Mouse (Mus musculus): ENCODE results near the gene Epb41l5.

Epb41l5 gene

DNA sequence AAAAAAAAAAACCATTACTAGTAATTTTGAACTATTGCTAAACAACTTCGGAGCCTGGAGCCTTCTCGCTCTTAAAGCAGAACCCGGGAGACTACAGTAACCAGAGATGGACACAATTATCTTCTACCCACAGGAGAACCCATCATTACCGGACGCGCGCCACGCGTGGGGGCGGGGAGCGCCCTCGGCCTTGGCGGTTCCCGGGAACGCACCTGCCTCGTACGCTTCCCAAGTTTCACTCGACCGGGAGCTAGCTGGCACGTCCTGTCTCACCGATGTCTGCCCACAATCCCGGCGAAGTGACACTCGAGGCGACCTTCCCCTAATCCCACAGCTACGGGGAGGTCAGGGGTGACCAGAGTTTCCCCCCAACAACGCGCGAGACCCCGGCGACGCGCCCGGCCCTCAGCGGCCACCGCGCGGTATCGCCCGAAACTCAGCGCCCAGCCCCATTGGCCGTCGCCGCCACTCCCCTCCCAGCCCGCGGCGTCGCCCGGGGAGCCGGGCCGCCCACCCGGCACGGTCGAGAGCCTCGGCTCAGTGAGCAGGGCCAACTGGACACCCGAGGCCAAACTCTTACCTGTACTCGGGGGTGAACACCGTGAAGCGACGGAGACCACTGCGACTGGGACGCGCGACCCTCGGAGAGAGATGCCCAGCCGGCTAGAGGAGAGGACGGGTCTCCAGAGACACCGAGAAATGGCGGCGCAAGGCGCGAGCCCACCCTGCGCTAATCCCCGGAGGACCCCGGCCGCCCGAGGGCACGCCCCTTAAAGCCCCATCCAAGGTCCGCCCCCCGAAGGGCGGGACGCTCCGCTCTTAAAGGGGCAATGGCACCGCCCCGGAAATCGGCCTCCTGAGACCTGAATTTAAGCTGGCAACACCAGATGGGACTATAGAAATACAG, at the start of gene Epb41l5:
TSS of gene Epb41l5 (minus strand) at position 796 of the 907 bp plus-strand sequence.
- peak; percentile 82 to 87 for DNase-seq (ENCODE audit: low spot score in 2 of 2)

DNA sequence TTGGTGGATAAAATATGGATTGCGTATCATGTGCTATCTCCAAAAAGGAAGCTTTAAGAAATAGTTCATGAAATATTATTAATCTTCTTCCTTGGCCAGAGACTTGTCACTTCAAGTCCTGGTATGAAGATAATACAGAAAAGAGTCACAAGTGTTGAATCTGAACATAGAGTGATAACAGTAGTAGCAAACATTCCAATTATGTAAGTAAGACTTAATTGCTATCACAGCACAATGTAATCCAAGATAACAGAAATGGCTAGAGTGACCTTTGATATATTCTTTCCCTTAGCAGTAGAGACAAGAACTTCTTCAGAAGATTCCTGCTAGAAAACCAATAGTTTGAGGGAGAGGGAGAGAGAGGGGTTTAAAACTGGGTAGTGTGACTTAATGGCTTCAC, 48.1 kb upstream of the Epb41l5 start:
- DNase-seq (ENCODE audit: low spot score in 2 of 2): no peak

DNA sequence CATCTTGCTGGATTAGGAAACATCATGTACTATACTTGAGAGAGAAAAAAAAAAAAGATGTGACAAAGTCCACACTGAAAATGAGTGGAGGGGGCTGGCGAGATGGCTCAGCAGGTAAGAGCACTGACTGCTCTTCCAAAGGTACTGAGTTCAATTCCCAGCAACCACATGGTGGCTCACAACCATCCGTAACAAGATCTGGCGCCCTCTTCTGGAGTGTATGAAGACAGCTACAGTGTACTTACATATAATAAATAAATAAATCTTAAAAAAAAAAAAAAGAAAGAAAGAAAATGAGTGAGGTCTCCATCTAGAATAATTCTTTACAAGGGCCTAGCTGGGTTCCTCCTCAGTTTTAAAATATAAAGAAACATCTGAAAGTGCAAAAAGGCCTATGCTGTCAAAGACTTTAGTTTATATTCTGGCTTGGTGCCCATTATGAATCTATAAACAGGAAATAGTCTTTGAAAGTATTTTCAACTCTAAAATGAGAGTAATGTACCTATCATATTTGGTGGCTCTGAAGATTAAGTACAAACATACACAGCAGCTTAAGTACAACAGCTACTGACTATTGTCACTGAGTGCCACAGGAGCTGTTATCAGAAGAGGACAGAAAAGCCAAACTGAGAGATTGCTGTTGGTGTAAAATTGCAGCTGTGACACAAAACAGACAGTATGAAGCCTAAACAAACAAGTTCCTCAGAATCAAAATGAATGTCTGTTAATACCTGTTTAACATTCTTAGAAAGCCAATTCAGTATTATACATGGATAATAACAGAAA, 37.2 kb upstream of the Epb41l5 start:
- DNase-seq (ENCODE audit: low spot score in 2 of 2): no peak

DNA sequence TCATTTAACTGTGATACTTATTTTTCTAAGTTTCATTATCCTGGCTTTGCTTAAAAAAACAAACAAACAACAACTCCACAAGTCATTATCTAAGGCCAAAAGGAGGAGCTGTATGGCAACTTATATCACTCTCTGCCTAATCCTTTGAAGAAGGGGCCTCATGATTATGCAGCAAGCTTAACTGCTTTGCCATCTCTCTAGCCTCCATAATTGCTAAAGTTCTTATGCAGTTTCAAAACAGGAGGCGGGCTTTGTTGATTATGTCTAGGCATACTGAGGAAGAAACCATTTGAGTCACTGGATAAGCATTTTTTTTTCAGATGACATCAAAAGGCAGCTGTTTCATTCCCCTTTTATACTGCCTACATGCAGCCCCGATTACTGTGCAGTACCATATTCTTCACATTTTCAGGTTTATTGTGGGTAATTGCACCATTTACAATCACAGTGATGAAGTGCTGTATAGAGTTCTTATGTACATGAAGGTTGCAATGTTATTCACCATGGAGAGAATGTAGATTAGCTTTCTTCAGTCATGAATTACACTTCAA, 32.9 kb upstream of the Epb41l5 start:
- DNase-seq (ENCODE audit: low spot score in 2 of 2): no peak

DNA sequence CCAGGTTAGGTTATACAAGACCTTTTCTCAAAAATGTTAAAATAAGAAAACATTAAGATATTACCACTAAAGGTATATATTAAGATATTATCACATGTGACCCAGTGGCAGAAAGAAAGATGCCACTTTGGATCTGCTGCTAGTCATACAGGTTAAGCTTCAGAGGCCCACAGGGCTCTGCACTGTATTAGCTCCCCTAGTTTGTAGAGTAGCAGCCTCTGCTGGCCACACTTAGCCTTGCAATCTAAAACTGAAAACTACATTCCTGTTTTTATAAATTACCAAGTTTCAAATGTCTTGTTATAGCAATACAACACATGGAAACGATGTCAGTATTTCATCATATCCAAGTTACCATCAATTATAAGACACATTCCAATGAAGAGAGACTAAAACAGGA, 26.2 kb upstream of the Epb41l5 start:
- DNase-seq (ENCODE audit: low spot score in 2 of 2): peak; percentile 36 to 46

DNA sequence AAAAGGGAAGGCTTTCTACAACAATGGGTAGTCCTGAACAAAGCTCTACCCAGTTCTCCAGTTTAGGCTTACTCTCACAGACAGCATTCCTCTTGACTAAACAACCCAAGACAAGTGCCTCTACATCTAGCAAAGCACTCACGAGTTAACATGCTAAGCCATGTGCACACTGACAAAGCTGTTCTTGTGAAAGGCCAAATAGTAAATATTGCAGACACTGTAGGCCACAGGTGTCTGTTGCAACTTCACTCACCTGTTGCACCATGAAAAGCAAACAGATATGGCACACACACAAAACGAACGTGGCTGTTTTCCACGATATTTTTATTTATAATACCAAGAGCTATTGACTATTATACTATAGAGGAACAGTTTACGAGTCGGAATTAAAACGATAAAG, 18.1 kb upstream of the Epb41l5 start:
- DNase-seq (ENCODE audit: low spot score in 2 of 2): no peak

DNA sequence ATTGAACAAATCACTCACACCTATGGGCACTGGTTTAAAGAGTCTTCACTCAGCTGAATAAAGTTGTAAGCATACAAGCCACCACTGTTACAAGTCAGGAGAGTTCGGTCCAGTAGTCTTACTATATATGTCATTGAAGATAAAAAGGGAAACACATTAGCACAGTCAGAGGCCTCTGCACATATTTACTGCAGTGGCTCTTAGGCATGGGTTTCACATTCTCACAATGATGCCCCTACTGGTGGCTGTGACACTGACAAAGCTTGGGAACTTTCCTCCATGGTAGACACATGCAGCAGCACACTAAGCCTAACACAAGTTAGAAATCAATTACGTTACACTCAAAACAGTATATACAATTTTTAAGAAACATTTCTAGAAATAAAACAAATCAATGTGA, 5.5 kb upstream of the Epb41l5 start:
- DNase-seq (ENCODE audit: low spot score in 2 of 2): no peak

DNA sequence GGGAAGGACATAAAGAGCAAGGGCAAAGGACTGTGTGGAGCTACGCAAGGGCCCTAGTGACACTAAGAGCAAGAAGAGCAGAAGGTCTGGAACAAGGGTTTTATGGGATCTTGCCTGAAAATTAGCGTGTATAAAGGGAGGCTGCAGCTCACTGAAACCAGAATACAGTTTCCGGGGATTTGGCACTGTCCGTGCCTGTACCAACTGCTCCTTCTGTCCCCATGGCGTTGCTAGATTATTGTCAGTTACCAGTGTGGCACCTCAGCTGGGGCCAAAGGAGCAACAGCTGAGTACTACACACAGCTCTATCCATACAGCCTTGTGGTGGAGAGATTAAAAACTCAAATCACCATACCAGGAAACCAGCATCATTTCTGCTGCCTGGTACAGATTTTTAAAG, 1.6 kb upstream of the Epb41l5 start:
- no peak for DNase-seq (ENCODE audit: low spot score in 2 of 2)

DNA sequence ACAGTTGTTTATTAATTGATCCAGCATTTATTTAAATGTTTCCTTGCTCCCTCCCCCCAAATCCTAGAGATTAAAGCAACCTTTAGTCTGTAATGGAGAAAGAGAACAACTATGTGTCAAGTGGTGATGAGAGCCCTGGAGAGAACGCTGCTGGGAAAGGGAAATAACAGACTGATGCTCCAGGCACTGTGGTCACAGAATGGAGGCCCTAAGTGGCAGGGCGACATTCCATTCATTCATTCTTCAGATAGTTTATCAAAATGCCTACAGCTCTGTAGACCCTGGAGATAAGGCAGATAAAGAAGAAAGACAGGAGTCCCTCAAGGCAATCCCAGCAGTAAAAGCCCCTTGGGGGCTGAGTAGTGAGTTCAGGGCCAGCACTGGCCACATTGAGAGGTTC, 827 bp upstream of the Epb41l5 start:
- no peak for DNase-seq (ENCODE audit: low spot score in 2 of 2)

DNA sequence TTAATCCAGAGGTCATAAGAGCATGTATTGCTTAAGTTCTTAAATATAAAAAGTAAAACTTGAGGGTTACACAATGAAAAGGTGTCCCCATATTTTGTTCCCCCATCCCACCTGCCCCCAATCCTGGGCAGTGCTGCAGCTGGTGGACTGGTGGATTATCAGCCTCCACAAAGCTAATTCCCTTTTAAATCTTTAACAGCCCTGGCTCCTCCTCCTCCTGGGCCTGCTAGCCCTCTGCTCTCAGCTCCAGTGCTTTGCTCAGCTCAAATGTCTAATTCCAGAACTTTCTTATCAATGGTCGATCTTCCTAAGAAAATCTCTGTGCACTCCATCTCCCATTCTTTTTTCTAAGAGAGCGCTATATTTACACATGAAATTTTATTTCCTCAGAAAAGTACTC, 2.4 kb downstream of the Epb41l5 start:
- DNase-seq (ENCODE audit: low spot score in 2 of 2): no peak

DNA sequence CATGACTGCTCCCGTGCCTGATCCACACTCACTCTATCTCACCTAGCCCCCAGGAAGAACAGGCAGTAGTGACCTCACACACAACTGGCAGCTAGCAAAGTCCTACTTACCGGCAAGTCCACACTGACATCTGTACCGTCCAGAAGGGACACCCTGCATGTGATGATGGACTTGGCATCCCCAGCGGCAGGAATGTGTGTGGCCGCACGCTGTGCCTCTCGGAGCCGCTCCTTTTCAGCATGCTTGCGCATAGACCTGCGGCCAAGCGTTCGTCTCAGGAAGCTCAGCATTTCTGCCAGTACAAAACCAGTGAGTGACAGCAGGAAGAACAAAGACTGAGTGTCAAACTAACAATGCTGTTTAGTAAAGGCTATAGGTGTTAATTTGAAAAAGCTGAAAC, 6.4 kb downstream of the Epb41l5 start:
- DNase-seq (ENCODE audit: low spot score in 2 of 2): no peak

DNA sequence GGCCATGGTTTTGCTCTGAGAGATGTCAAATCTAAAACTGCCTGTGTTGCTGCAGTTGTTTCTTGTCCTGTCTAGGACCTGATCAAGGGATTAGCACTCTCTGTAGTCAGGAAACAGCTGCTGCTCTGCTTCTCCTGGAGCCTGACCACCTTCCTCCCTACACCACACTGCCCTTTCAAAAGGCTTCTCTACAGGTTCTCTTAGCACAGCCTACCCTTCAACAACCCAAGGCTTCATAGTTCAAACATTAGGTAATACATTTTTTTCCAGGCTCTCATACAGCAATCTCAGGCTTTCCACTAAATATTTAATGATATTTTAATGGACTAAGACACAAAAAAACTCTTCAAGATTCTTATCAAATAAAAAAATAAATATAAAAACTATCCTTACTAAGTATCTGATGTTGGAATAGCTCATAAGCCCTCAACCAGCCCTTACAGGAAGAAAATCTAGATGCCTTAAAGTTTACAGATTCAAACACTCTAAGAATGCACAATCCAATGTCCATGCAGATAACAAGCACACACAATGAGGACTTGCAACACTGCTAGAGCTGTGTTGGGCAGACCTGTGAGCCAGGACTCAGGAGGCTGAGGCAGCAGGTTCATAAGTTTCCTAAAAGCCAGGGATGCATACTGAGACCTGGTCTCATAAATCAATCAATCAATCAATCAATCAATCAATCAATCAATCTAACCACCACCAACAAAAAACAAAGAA, 7.5 kb downstream of the Epb41l5 start:
- no peak for DNase-seq (ENCODE audit: low spot score in 2 of 2)

DNA sequence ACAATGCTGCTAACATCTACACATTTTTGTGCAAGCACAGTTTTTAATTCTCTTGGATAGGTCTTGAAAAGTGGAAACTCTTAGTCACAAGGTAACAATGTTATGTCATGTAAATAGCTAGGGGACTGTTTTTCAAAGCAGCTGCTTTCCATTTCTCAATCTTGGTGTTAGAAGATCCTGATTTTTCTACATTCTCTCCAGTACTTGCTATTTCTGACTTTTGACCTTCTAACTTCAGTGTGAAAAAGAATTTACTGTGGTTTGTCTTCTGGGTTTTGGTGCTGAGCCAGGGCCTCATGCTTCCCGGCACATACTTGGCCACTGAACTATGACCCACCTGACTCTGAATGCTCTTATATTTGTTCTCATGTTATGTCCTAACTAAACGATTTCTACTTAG, 8.8 kb downstream of the Epb41l5 start:
- no peak for DNase-seq (ENCODE audit: low spot score in 2 of 2)

DNA sequence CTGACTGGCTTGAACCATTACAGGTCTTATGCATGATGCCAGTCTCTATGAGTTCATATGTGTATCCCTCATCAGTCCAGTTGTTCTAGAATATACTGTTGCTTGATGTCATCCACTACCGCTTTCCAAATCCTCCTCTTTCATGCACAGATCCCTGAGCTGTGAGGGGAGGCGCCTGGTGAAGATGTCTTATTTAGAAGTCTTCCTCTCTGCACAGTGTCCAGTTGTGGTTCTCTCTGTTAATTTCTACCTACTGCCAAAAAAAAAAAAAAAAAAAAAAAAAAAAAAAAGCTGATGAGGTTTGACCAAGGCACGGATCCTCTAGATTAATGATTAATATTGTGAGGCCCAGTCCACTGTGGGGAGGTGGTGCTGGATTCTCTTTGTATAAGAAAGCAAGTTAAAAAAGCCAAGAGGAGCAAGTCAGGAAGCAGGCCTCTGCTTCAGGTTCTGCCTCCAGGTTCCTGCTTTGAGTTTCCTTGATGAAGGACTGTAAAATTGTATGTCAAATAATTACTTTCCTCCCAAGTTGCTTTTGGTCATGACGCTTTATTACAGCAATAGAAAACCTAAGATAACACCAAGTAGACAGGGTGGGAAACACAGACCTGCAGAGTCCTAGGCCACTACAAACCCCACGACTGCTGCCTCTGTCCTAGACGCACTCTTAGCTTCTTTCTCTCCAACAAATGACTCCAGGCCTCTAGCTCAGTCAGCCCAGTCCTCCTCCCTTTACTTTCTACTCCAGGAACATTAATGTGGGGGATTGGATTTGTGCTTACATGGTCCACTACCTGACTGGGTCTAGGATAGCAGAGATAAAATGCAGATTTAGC, 11.4 kb downstream of the Epb41l5 start:
- DNase-seq (ENCODE audit: low spot score in 2 of 2): no peak

DNA sequence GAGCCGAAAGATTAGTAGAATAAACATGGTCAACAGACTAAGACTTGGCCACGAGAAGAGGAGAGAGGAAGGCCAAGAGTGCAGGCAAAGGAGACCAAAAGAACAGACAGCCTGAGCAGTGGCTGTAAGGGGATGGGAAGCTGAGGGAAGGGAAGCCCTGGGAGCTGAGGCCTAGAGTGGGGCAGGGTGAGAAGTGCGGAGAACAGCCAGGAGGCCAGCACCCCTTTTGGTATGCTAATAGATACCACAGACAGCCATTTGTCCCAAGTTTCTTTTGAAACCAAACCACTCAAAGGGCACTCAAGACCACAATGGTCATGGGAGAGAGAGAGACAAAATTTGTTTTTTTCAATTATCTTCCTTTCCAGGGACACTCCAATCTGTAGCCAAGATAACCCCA, 14.1 kb downstream of the Epb41l5 start:
- no peak for DNase-seq (ENCODE audit: low spot score in 2 of 2)

DNA sequence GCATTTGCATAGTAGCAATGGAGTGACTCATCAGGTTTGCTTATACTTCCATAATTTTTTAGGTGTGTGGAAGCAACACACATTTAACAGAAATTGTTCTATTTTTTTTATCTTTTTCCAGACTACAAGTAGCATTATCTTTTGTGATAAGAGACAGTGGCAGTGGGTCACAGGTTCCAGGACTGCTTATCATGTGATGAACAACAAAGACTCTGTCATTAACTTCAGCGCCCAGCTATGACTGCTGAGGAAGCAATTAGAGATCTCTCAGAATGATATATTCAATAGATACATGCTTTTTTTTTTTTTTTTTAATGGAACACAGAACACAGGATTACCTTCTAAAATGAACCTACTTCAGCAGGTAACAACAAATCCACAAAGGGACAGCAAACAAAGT, 18.4 kb downstream of the Epb41l5 start:
- no peak for DNase-seq (ENCODE audit: low spot score in 2 of 2)

DNA sequence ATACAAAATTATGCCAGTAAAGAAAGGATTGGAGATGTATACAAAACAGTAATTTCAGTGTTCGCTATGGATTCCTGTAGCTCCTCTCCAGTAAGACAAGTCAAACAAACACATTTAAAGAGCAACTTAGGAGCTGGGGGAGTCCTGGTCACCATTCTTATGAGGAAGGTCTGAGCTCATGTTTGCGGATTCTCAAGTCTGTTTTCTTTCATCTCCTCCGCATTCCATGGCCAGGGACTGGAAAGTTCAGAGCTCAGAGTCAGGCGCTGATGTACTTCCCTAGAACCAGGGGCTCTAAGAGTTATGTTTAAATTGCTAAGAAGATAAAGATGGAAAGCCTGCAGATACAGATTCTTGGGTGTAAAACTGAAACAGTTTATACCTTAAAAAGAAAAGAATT, 22.0 kb downstream of the Epb41l5 start:
- no peak for DNase-seq (ENCODE audit: low spot score in 2 of 2)

DNA sequence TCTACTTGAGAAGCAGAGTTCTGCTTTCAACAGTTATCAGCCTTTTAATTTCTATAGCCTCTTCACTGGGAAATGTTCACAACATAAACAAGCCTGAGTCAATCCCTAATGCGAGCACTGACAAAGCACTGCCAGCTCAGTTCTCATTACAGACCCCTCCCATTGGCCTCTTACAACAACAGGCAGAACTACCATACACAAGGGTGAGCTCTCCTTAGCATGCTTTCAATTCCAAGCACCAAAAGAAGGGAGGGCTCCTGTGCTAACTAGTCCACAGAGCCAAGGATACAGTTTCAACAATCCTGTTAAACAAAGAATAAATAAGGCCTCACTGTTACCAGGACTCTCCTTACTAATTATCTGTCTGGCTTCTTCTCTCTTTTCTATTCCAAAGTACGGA, 24.4 kb downstream of the Epb41l5 start:
- no peak for DNase-seq (ENCODE audit: low spot score in 2 of 2)

DNA sequence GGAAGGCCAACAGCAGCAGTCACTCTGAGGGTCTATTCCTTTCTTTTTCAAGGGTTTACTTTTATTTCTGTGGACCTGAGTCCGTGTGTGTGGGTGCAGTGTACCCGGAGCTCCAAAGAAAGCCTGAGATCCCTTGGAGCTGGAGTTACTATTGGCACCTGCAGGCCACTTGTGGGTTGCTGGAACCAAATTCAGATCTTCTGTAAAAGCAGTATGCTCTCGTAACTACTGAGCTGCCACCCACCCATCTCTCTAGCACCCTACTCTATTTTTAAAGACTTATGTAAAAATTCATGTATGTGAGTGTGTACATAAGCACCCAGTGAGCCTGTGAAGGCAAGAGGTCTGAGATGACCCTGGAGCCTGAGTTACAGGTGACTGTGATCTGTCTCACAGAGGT, 43.4 kb downstream of the Epb41l5 start:
- peak in 1 of 2 experiments; percentile 26 for DNase-seq (ENCODE audit: low spot score in 2 of 2)

DNA sequence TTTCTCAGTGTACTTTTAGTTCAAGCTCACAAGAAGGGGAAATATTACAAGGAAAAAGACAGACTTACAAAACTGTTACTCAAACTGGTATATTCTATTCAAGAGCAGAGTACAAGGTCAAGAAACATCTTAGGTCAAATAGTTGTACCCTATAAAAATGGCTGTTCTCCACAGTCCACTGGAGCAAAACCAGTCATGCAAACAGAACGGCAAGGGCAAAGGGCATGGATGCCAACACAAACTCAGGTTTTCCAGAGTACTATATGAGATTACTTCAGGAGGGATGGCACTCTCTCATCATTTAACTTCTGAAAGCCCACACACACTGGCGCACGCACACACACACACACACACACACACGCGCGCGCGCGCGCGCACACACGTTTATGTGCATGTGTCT, 46.4 kb downstream of the Epb41l5 start:
- DNase-seq (ENCODE audit: low spot score in 2 of 2): no peak

DNA sequence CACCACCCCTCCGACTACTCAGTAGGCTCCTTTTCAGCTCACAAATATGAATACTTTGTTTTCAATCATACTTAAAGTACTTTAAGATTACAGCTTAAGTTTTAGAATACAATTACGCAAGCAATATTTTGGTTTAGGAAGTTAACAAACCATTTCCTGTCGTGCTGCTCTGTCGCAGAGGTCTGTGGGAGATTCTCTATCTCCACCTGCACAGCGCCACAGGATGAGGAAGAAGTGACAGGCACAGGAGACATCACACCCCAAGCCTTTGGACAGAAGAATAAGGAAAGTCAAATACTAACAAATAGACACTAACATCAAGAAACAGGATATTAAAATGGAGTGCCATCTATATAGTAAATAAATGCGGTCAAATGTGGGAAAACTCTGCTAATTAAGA, 49.9 kb downstream of the Epb41l5 start:
- no peak for DNase-seq (ENCODE audit: low spot score in 2 of 2)
